Mouse (Mus musculus): ENCODE data around the gene Tcf23. TPM values are rescaled to one million over a fixed set of nuclear protein-coding genes. Genes with fewer than 3 reads are reported as not detected.
"Not testable (repeated sequence)": the region's sequence is repeated elsewhere in the genome, so short reads cannot be mapped to it uniquely, and the experiment has no call there.

Tcf23 gene
- polyA plus RNA-seq, 1 experiment = not detected

- TF ChIP-seq CTCF (IDR thresholded peaks at IDR 0.05; ENCODE audit: borderline replicate concordance, insufficient read depth, low read length) = no peak
- no peak for TF ChIP-seq POLR2A (IDR thresholded peaks at IDR 0.05; ENCODE audit: low read depth, low read length)
- Histone ChIP-seq H3K4me3 (ENCODE audit: insufficient read depth, low read length) (no peak overlapping the region), H3K4me1 (ENCODE audit: control insufficient read depth, insufficient read depth, low read length) (peaks cover 8% of the 10 kb centered on the region)
Observed at GRCm38 (mm10) chr5:31001560-31001959, 33.1 kb downstream of the Tcf23 start.

DNA sequence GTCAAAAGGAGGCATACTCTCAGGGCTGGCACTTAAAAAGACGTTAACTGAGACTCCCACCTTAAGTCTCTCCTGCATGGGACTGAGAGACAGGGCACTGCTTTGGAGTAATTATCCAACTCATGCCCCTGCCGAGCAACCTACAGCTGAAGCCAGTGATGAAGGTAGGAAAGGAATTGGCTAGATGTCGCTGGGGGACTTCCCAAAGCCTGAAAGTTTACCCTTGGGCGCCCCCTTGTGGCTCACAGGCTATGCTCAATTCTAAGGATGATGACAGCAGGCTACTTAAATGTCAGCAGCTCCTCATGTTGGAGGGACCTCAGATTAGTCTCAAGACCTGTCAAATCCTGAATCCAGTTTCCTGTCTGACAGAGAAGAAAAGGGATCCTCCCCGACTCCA lies 35.7 kb downstream of the Tcf23 start:
- peaks cover 8% of the 10 kb centered on the region for H3K4me1 ChIP-seq (ENCODE audit: control insufficient read depth, insufficient read depth, low read length)
- TF ChIP-seq POLR2A (IDR thresholded peaks at IDR 0.05; ENCODE audit: low read depth, low read length) (no peak), CTCF (IDR thresholded peaks at IDR 0.05; ENCODE audit: borderline replicate concordance, insufficient read depth, low read length) (peak; percentile 48; the same call in 1 of the 2 replicates)
- H3K4me3 ChIP-seq (ENCODE audit: insufficient read depth, low read length) = no peak overlapping the region
- no peak overlapping the region for H3K27ac ChIP-seq (ENCODE audit: insufficient read depth, low read length)

More at GRCm38 (mm10) chr5:31001560-31001959, 33.1 kb downstream of the Tcf23 start:
- H3K27ac ChIP-seq (ENCODE audit: insufficient read depth, low read length) = no peak overlapping the region

GRCm38 (mm10) chr5:31012737-31013136 lies 44.3 kb downstream of the Tcf23 start:
- TF ChIP-seq POLR2A (IDR thresholded peaks at IDR 0.05; ENCODE audit: low read depth, low read length) (no peak), CTCF (IDR thresholded peaks at IDR 0.05; ENCODE audit: borderline replicate concordance, insufficient read depth, low read length) (no peak)
- H3K27ac ChIP-seq (ENCODE audit: insufficient read depth, low read length) = no peak overlapping the region
- H3K4me1 ChIP-seq (ENCODE audit: control insufficient read depth, insufficient read depth, low read length) = no peaks in the 10 kb centered on the region
- H3K4me3 ChIP-seq (ENCODE audit: insufficient read depth, low read length) = no peak overlapping the region

- TF ChIP-seq CTCF (IDR thresholded peaks at IDR 0.05; ENCODE audit: borderline replicate concordance, insufficient read depth, low read length) (no peak), POLR2A (IDR thresholded peaks at IDR 0.05; ENCODE audit: low read depth, low read length) (no peak)
Observed at GRCm38 (mm10) chr5:31015913-31016312, 47.5 kb downstream of the Tcf23 start.

DNA sequence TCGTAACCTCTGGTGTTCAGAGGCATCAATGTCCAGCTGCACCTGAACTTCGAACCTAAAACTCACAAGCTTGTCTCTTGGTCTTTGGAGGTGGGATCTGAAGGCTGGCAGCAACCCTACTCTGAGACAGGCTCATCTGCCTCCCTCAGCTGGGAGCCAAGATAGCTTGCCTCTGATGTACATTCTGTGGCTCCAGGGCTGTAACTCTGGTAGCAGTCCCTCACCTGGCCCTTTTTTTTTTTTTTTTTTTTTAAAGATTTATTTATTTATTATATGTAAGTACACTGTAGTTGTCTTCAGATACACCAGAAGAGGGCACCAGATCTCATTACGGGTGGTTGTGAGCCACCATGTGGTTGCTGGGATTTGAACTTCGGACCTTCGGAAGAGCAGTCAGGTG lies 53.3 kb downstream of the Tcf23 start:
- H3K4me3 ChIP-seq (ENCODE audit: insufficient read depth, low read length); H3K4me1 ChIP-seq (ENCODE audit: control insufficient read depth, insufficient read depth, low read length); H3K27ac ChIP-seq (ENCODE audit: insufficient read depth, low read length): not testable (repeated sequence)

More at GRCm38 (mm10) chr5:31015913-31016312, 47.5 kb downstream of the Tcf23 start:
- no peak overlapping the region for H3K4me3 ChIP-seq (ENCODE audit: insufficient read depth, low read length)
- no peak overlapping the region for H3K27ac ChIP-seq (ENCODE audit: insufficient read depth, low read length)
- H3K4me1 ChIP-seq (ENCODE audit: control insufficient read depth, insufficient read depth, low read length) = no peaks in the 10 kb centered on the region

DNA sequence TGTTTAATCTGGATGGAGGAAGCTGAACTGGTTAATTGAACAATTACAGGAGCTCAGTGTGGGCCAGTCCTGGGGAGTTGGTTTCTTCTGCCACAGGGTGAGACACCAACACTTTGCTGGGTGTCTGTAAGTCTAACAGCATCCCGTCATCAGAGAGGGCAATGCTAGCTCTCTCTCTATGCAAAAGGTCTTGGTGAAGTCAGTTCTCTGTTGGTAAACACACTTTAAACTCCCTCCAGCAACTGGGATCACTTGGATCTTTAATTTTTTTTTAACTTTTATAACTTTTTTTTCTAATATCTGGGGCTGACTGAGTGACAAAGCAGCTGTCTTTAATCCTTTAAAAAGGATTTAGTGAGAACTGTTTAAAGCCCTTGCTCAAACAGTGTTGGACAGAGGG lies 54.2 kb downstream of the Tcf23 start:
- Histone ChIP-seq H3K4me1 (ENCODE audit: control insufficient read depth, insufficient read depth, low read length) (no peaks in the 10 kb centered on the region), H3K4me3 (ENCODE audit: insufficient read depth, low read length) (no peak overlapping the region), H3K27ac (ENCODE audit: insufficient read depth, low read length) (no peak overlapping the region)
- TF ChIP-seq POLR2A (IDR thresholded peaks at IDR 0.05; ENCODE audit: low read depth, low read length) (no peak), CTCF (IDR thresholded peaks at IDR 0.05; ENCODE audit: borderline replicate concordance, insufficient read depth, low read length) (no peak)

- H3K4me3 ChIP-seq (ENCODE audit: insufficient read depth, low read length) = no peak overlapping the region
- no peaks in the 10 kb centered on the region for H3K4me1 ChIP-seq (ENCODE audit: control insufficient read depth, insufficient read depth, low read length)
- TF ChIP-seq CTCF (IDR thresholded peaks at IDR 0.05; ENCODE audit: borderline replicate concordance, insufficient read depth, low read length) (no peak), POLR2A (IDR thresholded peaks at IDR 0.05; ENCODE audit: low read depth, low read length) (no peak)
- no peak overlapping the region for H3K27ac ChIP-seq (ENCODE audit: insufficient read depth, low read length)
Observed at GRCm38 (mm10) chr5:31023254-31023653, 54.8 kb downstream of the Tcf23 start.

DNA sequence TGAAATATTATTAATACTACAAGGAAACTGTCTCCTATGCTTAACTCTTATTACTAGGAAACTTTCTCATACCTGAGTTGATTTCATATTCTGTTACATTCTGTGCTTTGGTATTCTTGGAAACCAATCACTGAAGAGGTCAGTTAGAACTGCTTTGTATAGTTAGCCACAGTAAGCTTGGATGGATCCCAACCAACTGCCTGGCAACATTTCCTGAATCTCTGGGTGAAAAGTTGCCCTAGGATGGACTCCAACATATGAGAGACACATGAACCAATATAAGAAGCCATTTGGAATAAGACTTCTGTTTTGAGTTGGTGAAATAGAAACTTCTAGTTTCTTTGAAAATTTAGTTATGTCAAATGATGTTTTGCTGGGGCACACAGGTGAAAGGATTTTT lies 56.2 kb downstream of the Tcf23 start:
- no peak overlapping the region for H3K27ac ChIP-seq (ENCODE audit: insufficient read depth, low read length)
- TF ChIP-seq CTCF (IDR thresholded peaks at IDR 0.05; ENCODE audit: borderline replicate concordance, insufficient read depth, low read length) (no peak), POLR2A (IDR thresholded peaks at IDR 0.05; ENCODE audit: low read depth, low read length) (no peak)
- H3K4me1 ChIP-seq (ENCODE audit: control insufficient read depth, insufficient read depth, low read length) = no peaks in the 10 kb centered on the region
- no peak overlapping the region for H3K4me3 ChIP-seq (ENCODE audit: insufficient read depth, low read length)

Other genes starting within 250 kb of the Tcf23 start
- 24.3 and 26.8 TPM in 2 replicates for gene Mapre3, start 154.0 kb upstream of the Tcf23 start, polyA plus RNA-seq (2011; ENCODE audit: insufficient read length, low read depth, missing spikeins)
- 102 and 122 TPM in 2 replicates for gene Tmem214, start 100.7 kb upstream of the Tcf23 start, polyA plus RNA-seq (2011; ENCODE audit: insufficient read length, low read depth, missing spikeins)
- 7.2 and 17.0 TPM in 2 replicates for gene Agbl5, start 80.0 kb upstream of the Tcf23 start, polyA plus RNA-seq (2011; ENCODE audit: insufficient read length, low read depth, missing spikeins)
- gene Ost4, start 60.9 kb upstream of the Tcf23 start, polyA plus RNA-seq (2011; ENCODE audit: insufficient read length, low read depth, missing spikeins) = 335 and 354 TPM in 2 replicates
- gene Emilin1, start 55.3 kb upstream of the Tcf23 start, polyA plus RNA-seq (2011; ENCODE audit: insufficient read length, low read depth, missing spikeins) = 85.9 and 98.0 TPM in 2 replicates
- gene Khk, start 47.2 kb upstream of the Tcf23 start, polyA plus RNA-seq (2011; ENCODE audit: insufficient read length, low read depth, missing spikeins) = 11.4 and 12.4 TPM in 2 replicates
- gene Cgref1, start 23.1 kb upstream of the Tcf23 start, polyA plus RNA-seq (2011; ENCODE audit: insufficient read length, low read depth, missing spikeins) = 14.4 and 16.9 TPM in 2 replicates
- 91.6 and 95.3 TPM in 2 replicates for gene Preb, start 8.3 kb upstream of the Tcf23 start, polyA plus RNA-seq (2011; ENCODE audit: insufficient read length, low read depth, missing spikeins)
- 97.2 and 110 TPM in 2 replicates for gene Atraid, start 79.7 kb downstream of the Tcf23 start, polyA plus RNA-seq (2011; ENCODE audit: insufficient read length, low read depth, missing spikeins)
- gene Slc5a6, start 80.3 kb downstream of the Tcf23 start, polyA plus RNA-seq (2011; ENCODE audit: insufficient read length, low read depth, missing spikeins) = 3.3 and 6.2 TPM in 2 replicates
- 32.6 and 39.5 TPM in 2 replicates for gene Cad, start 86.1 kb downstream of the Tcf23 start, polyA plus RNA-seq (2011; ENCODE audit: insufficient read length, low read depth, missing spikeins)
- gene Dnajc5g, start 137.6 kb downstream of the Tcf23 start, polyA plus RNA-seq (2011; ENCODE audit: insufficient read length, low read depth, missing spikeins) = not detected in 2 replicates
- not detected in 2 replicates for gene Slc30a3, start 139.6 kb downstream of the Tcf23 start, polyA plus RNA-seq (2011; ENCODE audit: insufficient read length, low read depth, missing spikeins)
- not detected in 2 replicates for gene Trim54, start 148.1 kb downstream of the Tcf23 start, polyA plus RNA-seq (2011; ENCODE audit: insufficient read length, low read depth, missing spikeins)
- not detected in 2 replicates for gene Ucn, start 170.2 kb downstream of the Tcf23 start, polyA plus RNA-seq (2011; ENCODE audit: insufficient read length, low read depth, missing spikeins)
- gene Mpv17, start 185.6 kb downstream of the Tcf23 start, polyA plus RNA-seq (2011; ENCODE audit: insufficient read length, low read depth, missing spikeins) = 54.0 and 57.7 TPM in 2 replicates
- gene Gm29609, start 211.2 kb downstream of the Tcf23 start, polyA plus RNA-seq (2011; ENCODE audit: insufficient read length, low read depth, missing spikeins) = 2.7 and 3.8 TPM in 2 replicates
- 51.0 and 69.2 TPM in 2 replicates for gene Gtf3c2, start 211.5 kb downstream of the Tcf23 start, polyA plus RNA-seq (2011; ENCODE audit: insufficient read length, low read depth, missing spikeins)
- 91.9 and 113 TPM in 2 replicates for gene Snx17, start 224.6 kb downstream of the Tcf23 start, polyA plus RNA-seq (2011; ENCODE audit: insufficient read length, low read depth, missing spikeins)
- 19.8 and 21.6 TPM in 2 replicates for gene Eif2b4, start 224.8 kb downstream of the Tcf23 start, polyA plus RNA-seq (2011; ENCODE audit: insufficient read length, low read depth, missing spikeins)
- gene Zfp513, start 233.6 kb downstream of the Tcf23 start, polyA plus RNA-seq (2011; ENCODE audit: insufficient read length, low read depth, missing spikeins) = 18.6 and 20.3 TPM in 2 replicates

Data from embryonic fibroblast, embryonic 13.5 days (primary cell).